Mouse (Mus musculus): ENCODE measurements at regions not wholly inside any gene's neighbourhood (a gene's known extent, or its start where the extent isn't known, plus 50 kb on each side); places are given as distances from the start of the nearest gene placed in this dataset.

DNA sequence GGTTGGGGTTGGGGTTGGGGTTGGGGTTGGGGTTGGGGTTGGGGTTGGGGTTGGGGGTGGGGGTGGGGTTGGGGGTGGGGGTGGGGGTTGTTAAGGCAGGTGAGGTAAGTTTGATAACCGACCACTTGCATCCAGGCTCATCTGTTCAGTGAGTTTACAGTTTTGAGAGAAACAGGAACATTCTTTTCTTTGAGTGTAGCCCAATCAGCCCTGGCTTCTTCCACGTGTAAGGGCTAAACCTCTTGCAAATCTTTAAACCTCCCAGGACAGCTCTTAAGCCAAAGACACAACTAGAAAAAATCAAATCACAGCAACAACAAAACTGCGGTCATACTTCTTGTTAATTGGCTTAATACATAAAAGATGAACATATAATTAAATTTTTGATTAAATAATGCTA, 173.1 kb upstream of the Gm5148 start:
- Histone ChIP-seq H3K4me1 (ENCODE audit: control insufficient read depth in 2 of 2, insufficient read depth in 2 of 2, low read length in 2 of 2) (peaks cover 5 to 22% of the 10 kb centered on the region in 2 experiments), H3K36me3 (ENCODE audit: control insufficient read depth, insufficient read depth, low read length) (no peaks in the 10 kb centered on the region), H3K27me3 (ENCODE audit: control insufficient read depth, insufficient read depth, low read length) (no peaks in the 10 kb centered on the region), H3K4me3 (ENCODE audit: control insufficient read depth in 1 of 2, insufficient read depth in 1 of 2, low read depth in 1 of 2, low read length in 2 of 2) (no peak overlapping the region), H3K27ac (replicated peaks in 1 of 2; ENCODE audit: control insufficient read depth in 1 of 2, insufficient read depth in 1 of 2, low read depth in 2 of 2, low read length in 2 of 2) (peak overlapping the region in 1 of 2 experiments; percentile 81; a peak in 2 of 4 replicates), H3K9ac (ENCODE audit: low read length) (peak overlapping the region; percentile 49; the same call in 1 of the 2 replicates), H3K9me3 (ENCODE audit: control insufficient read depth, low read length) (0 out of 2 replicates have a peak, but pooled peaks cover 4% of the 10 kb centered on the region), H3K4me2 (ENCODE audit: low read length) (0 out of 2 replicates have a peak overlapping the region, but pooled peaks have one; percentile 51)
- WGBS = 36% methylated on average over 3 of the region's 3 CpGs
- no peak for ATAC-seq (ENCODE audit: insufficient number of reproducible peaks, insufficient read depth, low FRiP score, low read depth)

DNA sequence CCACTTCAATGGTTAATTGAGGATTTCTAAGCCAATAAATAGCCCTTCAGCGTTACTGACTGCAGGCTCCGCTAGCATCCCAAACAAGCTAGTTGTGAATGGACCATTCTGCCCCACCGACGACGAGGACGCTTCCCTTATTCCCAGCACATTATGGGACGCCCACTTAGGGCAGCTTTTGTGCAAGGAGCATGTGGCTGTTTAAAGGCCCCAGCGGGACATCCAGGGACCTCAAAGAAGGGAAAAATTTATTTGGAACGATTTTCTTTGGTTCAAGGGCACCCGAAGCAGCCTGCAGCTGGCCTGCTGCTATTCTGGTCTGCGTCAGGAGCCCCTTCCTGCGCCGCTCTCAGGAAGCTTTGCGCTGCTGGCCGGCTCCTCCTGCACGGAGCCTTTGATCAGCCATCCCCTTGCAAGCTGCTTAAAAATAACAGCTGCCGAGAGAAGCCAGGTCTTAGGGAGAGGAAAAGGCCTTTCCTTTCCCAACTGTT, 172.6 kb upstream of the Gm5148 start:
- 2% methylated on average over 17 of the region's 17 CpGs for WGBS
- H3K9me3 ChIP-seq (ENCODE audit: control insufficient read depth, low read length) = 0 out of 2 replicates have a peak, but pooled peaks cover 4% of the 10 kb centered on the region
- peaks cover 5 to 22% of the 10 kb centered on the region in 2 experiments for H3K4me1 ChIP-seq (ENCODE audit: control insufficient read depth in 2 of 2, insufficient read depth in 2 of 2, low read length in 2 of 2)
- H3K27ac ChIP-seq (replicated peaks in 1 of 2; ENCODE audit: control insufficient read depth in 1 of 2, insufficient read depth in 1 of 2, low read depth in 2 of 2, low read length in 2 of 2) = peak overlapping the region; percentile 78 to 81
- no peaks in the 10 kb centered on the region for H3K36me3 ChIP-seq (ENCODE audit: control insufficient read depth, insufficient read depth, low read length)
- no peaks in the 10 kb centered on the region for H3K27me3 ChIP-seq (ENCODE audit: control insufficient read depth, insufficient read depth, low read length)
- ATAC-seq (ENCODE audit: insufficient number of reproducible peaks, insufficient read depth, low FRiP score, low read depth) = 0 out of 2 replicates have a peak, but pooled peaks have one; percentile 26
- 0 out of 4 replicates have a peak overlapping the region, but pooled peaks have one; percentile 10 to 16 for H3K4me3 ChIP-seq (ENCODE audit: control insufficient read depth in 1 of 2, insufficient read depth in 1 of 2, low read depth in 1 of 2, low read length in 2 of 2)
- H3K9ac ChIP-seq (ENCODE audit: low read length) = peak overlapping the region; percentile 49; the same call in 1 of the 2 replicates
- H3K4me2 ChIP-seq (ENCODE audit: low read length) = peak overlapping the region; percentile 51

DNA sequence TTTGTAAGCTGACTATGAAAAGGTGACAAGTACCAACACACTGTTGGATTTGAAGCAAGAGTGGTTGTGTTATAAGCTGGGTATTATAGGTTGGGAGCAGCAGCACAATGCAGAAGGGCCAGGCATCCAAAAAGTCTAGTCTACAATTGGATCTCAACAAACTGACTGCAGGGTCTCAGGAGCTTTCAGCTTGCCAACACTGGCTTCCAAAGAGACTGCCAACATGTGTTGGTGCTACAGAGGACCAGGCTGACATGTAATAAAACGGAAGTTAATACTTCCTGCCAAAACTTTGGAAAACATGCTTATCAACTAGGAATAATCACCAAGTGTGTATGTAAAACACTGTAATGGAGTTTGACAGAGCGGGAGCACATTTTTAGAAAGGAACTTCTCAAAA, 170.3 kb upstream of the Gm5148 start:
- peak overlapping the region; percentile 24; the same call in 1 of the 2 replicates for H3K4me2 ChIP-seq (ENCODE audit: low read length)
- no peak for ATAC-seq (ENCODE audit: insufficient number of reproducible peaks, insufficient read depth, low FRiP score, low read depth)

DNA sequence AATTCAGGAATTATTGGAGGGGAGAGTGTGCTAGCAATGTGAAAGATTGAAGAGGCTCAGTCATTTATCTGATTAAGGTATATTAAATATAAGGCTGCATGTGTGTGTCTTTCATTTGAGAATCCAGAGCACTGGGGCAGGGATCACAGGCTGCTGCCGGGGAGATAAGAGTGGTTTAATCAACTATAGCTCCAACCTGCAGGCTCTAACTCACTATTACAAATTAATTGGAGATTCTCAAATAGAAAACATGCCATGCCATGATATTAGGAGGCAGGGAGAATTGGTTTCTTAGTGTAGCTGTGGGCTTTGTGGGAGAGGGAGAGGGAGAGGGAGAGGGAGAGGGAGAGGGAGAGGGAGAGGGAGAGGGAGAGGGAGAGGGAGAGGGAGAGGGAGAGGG, 165.9 kb upstream of the Gm5148 start:
- Histone ChIP-seq H3K27ac (replicated peaks in 1 of 2; ENCODE audit: control insufficient read depth in 1 of 2, insufficient read depth in 1 of 2, low read depth in 2 of 2, low read length in 2 of 2) (no peak overlapping the region), H3K4me2 (ENCODE audit: low read length) (no peak overlapping the region), H3K9ac (ENCODE audit: low read length) (no peak overlapping the region), H3K4me3 (ENCODE audit: control insufficient read depth in 1 of 2, insufficient read depth in 1 of 2, low read depth in 1 of 2, low read length in 2 of 2) (no peak overlapping the region), H3K9me3 (ENCODE audit: control insufficient read depth, low read length) (0 out of 2 replicates have a peak, but pooled peaks cover 4% of the 10 kb centered on the region), H3K36me3 (ENCODE audit: control insufficient read depth, insufficient read depth, low read length) (no peaks in the 10 kb centered on the region), H3K27me3 (ENCODE audit: control insufficient read depth, insufficient read depth, low read length) (no peaks in the 10 kb centered on the region), H3K4me1 (ENCODE audit: control insufficient read depth in 2 of 2, insufficient read depth in 2 of 2, low read length in 2 of 2) (peaks cover 0 to 7% of the 10 kb centered on the region in 2 experiments; a peak in 3 of 4 replicates)
- WGBS = 30% methylated on average over 1 of the region's 1 CpGs
- ATAC-seq (ENCODE audit: insufficient number of reproducible peaks, insufficient read depth, low FRiP score, low read depth) = no peak

More for the DNA sequence above, 170.3 kb upstream of the Gm5148 start:
- H3K4me3 ChIP-seq (ENCODE audit: control insufficient read depth in 1 of 2, insufficient read depth in 1 of 2, low read depth in 1 of 2, low read length in 2 of 2) = no peak overlapping the region
- H3K27me3 ChIP-seq (ENCODE audit: control insufficient read depth, insufficient read depth, low read length) = no peaks in the 10 kb centered on the region
- peaks cover 5 to 22% of the 10 kb centered on the region in 2 experiments for H3K4me1 ChIP-seq (ENCODE audit: control insufficient read depth in 2 of 2, insufficient read depth in 2 of 2, low read length in 2 of 2)
- H3K36me3 ChIP-seq (ENCODE audit: control insufficient read depth, insufficient read depth, low read length) = no peaks in the 10 kb centered on the region
- H3K9ac ChIP-seq (ENCODE audit: low read length) = no peak overlapping the region
- WGBS = 47% methylated on average over 2 of the region's 2 CpGs
- 0 out of 2 replicates have a peak, but pooled peaks cover 4% of the 10 kb centered on the region for H3K9me3 ChIP-seq (ENCODE audit: control insufficient read depth, low read length)
- peak overlapping the region; percentile 12 to 84 for H3K27ac ChIP-seq (replicated peaks in 1 of 2; ENCODE audit: control insufficient read depth in 1 of 2, insufficient read depth in 1 of 2, low read depth in 2 of 2, low read length in 2 of 2)

DNA sequence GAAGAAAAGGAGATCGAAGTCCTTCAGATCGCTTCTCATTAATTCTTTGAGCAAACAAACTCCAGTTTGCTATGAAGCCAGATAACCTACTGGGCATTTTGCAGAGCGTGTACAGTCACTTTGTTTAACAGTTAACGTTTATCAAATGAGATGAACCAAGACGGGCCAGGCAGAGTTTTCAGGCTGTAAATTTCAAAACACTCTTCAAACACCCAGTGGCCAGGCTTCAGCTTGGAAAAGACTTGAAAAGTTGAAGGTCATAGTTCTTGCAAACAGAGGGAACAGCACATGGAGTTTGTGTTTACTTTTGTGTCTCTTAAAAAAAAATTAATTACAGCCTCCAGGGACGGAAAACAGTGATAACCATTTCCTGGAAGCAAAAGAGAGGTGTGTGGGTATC, 164.2 kb upstream of the Gm5148 start:
- no peak overlapping the region for H3K4me3 ChIP-seq (ENCODE audit: control insufficient read depth in 1 of 2, insufficient read depth in 1 of 2, low read depth in 1 of 2, low read length in 2 of 2)
- no peaks in the 10 kb centered on the region for H3K36me3 ChIP-seq (ENCODE audit: control insufficient read depth, insufficient read depth, low read length)
- no peak overlapping the region for H3K9ac ChIP-seq (ENCODE audit: low read length)
- no peaks in the 10 kb centered on the region for H3K27me3 ChIP-seq (ENCODE audit: control insufficient read depth, insufficient read depth, low read length)
- H3K27ac ChIP-seq (replicated peaks in 1 of 2; ENCODE audit: control insufficient read depth in 1 of 2, insufficient read depth in 1 of 2, low read depth in 2 of 2, low read length in 2 of 2) = no peak overlapping the region
- H3K4me1 ChIP-seq (ENCODE audit: control insufficient read depth in 2 of 2, insufficient read depth in 2 of 2, low read length in 2 of 2) = no peaks in the 10 kb centered on the region
- H3K9me3 ChIP-seq (ENCODE audit: control insufficient read depth, low read length) = 0 out of 2 replicates have a peak, but pooled peaks cover 4% of the 10 kb centered on the region
- no peak overlapping the region for H3K4me2 ChIP-seq (ENCODE audit: low read length)
- no peak for ATAC-seq (ENCODE audit: insufficient number of reproducible peaks, insufficient read depth, low FRiP score, low read depth)
- WGBS = 59% methylated on average over 6 of the region's 6 CpGs

- no peak overlapping the region for H3K27ac ChIP-seq (replicated peaks in 1 of 2; ENCODE audit: control insufficient read depth in 1 of 2, insufficient read depth in 1 of 2, low read depth in 2 of 2, low read length in 2 of 2)
- H3K27me3 ChIP-seq (ENCODE audit: control insufficient read depth, insufficient read depth, low read length) = no peaks in the 10 kb centered on the region
- no peaks in the 10 kb centered on the region for H3K36me3 ChIP-seq (ENCODE audit: control insufficient read depth, insufficient read depth, low read length)
- H3K9me3 ChIP-seq (ENCODE audit: control insufficient read depth, low read length) = 0 out of 2 replicates have a peak, but pooled peaks cover 3% of the 10 kb centered on the region
- H3K9ac ChIP-seq (ENCODE audit: low read length) = no peak overlapping the region
- ATAC-seq (ENCODE audit: insufficient number of reproducible peaks, insufficient read depth, low FRiP score, low read depth) = no peak
- 86% methylated on average over 3 of the region's 3 CpGs for WGBS
- H3K4me2 ChIP-seq (ENCODE audit: low read length) = no peak overlapping the region
- H3K4me3 ChIP-seq (ENCODE audit: control insufficient read depth in 1 of 2, insufficient read depth in 1 of 2, low read depth in 1 of 2, low read length in 2 of 2) = no peak overlapping the region
- H3K4me1 ChIP-seq (ENCODE audit: control insufficient read depth in 2 of 2, insufficient read depth in 2 of 2, low read length in 2 of 2) = peaks cover under 1 to 4% of the 10 kb centered on the region in 2 experiments; a peak in 3 of 4 replicates
Measured at GRCm38 (mm10) chr3:37887711-37888110, 163.4 kb upstream of the Gm5148 start.

GRCm38 (mm10) chr3:37886705-37887454, 162.6 kb upstream of the Gm5148 start:
- H3K36me3 ChIP-seq (ENCODE audit: control insufficient read depth, insufficient read depth, low read length) = no peaks in the 10 kb centered on the region
- no peak overlapping the region for H3K4me3 ChIP-seq (ENCODE audit: control insufficient read depth in 1 of 2, insufficient read depth in 1 of 2, low read depth in 1 of 2, low read length in 2 of 2)
- peaks cover 4% of the 10 kb centered on the region in 2 experiments for H3K4me1 ChIP-seq (ENCODE audit: control insufficient read depth in 2 of 2, insufficient read depth in 2 of 2, low read length in 2 of 2)
- no peaks in the 10 kb centered on the region for H3K9me3 ChIP-seq (ENCODE audit: control insufficient read depth, low read length)
- no peak overlapping the region for H3K27ac ChIP-seq (replicated peaks in 1 of 2; ENCODE audit: control insufficient read depth in 1 of 2, insufficient read depth in 1 of 2, low read depth in 2 of 2, low read length in 2 of 2)
- no peak overlapping the region for H3K9ac ChIP-seq (ENCODE audit: low read length)
- ATAC-seq (ENCODE audit: insufficient number of reproducible peaks, insufficient read depth, low FRiP score, low read depth) = no peak
- 72% methylated on average over 3 of the region's 3 CpGs for WGBS
- H3K4me2 ChIP-seq (ENCODE audit: low read length) = no peak overlapping the region
- no peaks in the 10 kb centered on the region for H3K27me3 ChIP-seq (ENCODE audit: control insufficient read depth, insufficient read depth, low read length)

All from heart, embryonic 14.5 days (tissue).